Mouse (Mus musculus): Measurements from ENCODE around the gene Hoxb1. TPM values are rescaled to one million over a fixed set of nuclear protein-coding genes. Genes with fewer than 3 reads are reported as not detected.

The Hoxb1 gene
- polyA plus RNA-seq, 1 experiment from 2014 or later = 0.08 TPM

DNA sequence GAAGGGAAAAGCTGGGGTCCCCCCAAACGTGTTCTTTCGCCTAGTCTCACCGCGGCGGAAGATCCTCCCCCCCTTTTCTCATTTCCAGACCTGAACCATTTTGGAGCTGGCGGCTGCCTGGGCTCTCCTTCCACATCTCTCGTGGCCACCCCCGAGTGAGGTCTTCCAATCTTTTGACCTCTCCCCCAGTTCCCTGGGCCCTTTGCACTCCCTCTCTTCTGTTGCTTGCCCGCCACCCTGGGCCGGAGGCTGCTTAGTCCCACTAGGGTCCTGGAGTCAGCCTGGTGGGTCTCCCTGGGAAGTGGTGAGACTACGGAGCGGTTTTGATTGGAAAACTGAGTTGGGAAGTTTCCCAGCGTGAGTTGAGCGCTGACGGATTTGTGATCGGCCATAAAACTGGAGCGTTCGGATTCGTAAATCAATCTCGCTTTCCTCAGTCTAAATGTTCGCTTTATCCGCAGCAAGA lies 39.8 kb upstream of the Hoxb1 start:
- Histone ChIP-seq H3K36me3 (ENCODE audit: insufficient read depth) (peaks cover 19% of the 10 kb centered on the region), H3K9ac (peak overlapping the region; percentile 99), H3K9me3 (ENCODE audit: low read depth, low read length) (no peaks in the 10 kb centered on the region), H3K4me2 (peak overlapping the region; percentile 84), H3K27ac (ENCODE audit: low read depth) (peak overlapping the region; percentile 100), H3K27me3 (ENCODE audit: insufficient read depth, low read length) (0 out of 2 replicates have a peak, but pooled peaks cover 7% of the 10 kb centered on the region), H3K4me3 (ENCODE audit: low read depth, low read length) (peak overlapping the region; percentile 72), H3K4me1 (ENCODE audit: insufficient read depth) (peaks cover 12% of the 10 kb centered on the region)
- 6% methylated on average over 22 of the region's 22 CpGs for WGBS
- DNase-seq (peak; percentile 73), ATAC-seq (ENCODE audit: insufficient read depth) (no peak)
- TF ChIP-seq CTCF (IDR thresholded peaks at IDR 0.05; ENCODE audit: low read depth) = no peak

DNA sequence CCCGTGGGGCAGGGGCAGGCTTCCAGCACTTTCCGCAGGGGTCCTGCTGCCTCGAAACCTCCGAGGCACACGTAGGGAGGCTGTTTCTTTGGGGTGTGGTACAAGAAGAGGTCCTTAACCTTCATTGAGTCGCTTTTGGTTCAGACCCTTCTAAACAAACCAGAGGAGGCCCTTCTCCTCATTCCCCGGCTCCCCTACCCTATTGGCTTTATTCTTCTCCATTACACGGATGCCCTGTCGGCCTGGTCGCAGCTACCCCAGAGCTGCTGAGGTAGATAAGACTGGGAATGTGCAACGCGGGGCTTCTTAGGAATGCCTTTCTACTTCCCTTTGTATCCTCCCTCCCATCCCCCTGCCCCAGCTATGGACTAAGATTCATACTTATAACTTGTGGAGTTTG lies 38.8 kb upstream of the Hoxb1 start:
- peaks cover 18% of the 10 kb centered on the region for H3K36me3 ChIP-seq (ENCODE audit: insufficient read depth)
- DNase-seq = no peak
- peaks cover 12% of the 10 kb centered on the region for H3K4me1 ChIP-seq (ENCODE audit: insufficient read depth)
- peak overlapping the region; percentile 84 for H3K4me2 ChIP-seq
- no peak for ATAC-seq (ENCODE audit: insufficient read depth)
- H3K27ac ChIP-seq (ENCODE audit: low read depth) = peak overlapping the region; percentile 100
- 4% methylated on average over 12 of the region's 12 CpGs for WGBS
- peak overlapping the region; percentile 72 for H3K4me3 ChIP-seq (ENCODE audit: low read depth, low read length)
- 0 out of 2 replicates have a peak, but pooled peaks cover 7% of the 10 kb centered on the region for H3K27me3 ChIP-seq (ENCODE audit: insufficient read depth, low read length)
- H3K9me3 ChIP-seq (ENCODE audit: low read depth, low read length) = no peaks in the 10 kb centered on the region
- H3K9ac ChIP-seq = peak overlapping the region; percentile 99
- no peak for TF ChIP-seq CTCF (IDR thresholded peaks at IDR 0.05; ENCODE audit: low read depth)

DNA sequence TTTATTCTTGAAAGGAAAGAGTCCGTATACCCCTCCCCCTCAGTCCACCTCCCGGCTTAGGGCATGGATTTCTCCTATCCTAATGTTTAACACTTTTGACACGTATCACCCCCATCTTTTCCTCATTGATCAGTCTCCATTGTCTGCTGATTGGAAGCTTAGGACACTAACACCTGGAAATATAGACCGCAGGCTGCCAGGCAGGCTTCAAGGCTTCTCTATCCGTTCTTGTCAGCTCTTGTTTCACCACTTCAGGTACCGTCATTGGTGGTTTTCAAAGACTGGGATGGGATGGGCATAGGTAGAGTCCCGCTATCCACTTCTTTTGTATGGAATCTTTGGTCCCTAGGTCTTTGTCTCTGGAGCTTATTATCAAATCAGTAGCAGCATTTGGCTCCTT lies 38.4 kb upstream of the Hoxb1 start:
- Histone ChIP-seq H3K4me2 (peak overlapping the region; percentile 84), H3K9ac (peak overlapping the region; percentile 99), H3K4me3 (ENCODE audit: low read depth, low read length) (peak overlapping the region; percentile 72), H3K4me1 (ENCODE audit: insufficient read depth) (peaks cover 12% of the 10 kb centered on the region), H3K27me3 (ENCODE audit: insufficient read depth, low read length) (peaks cover 10% of the 10 kb centered on the region; the same call in 1 of the 2 replicates), H3K9me3 (ENCODE audit: low read depth, low read length) (no peaks in the 10 kb centered on the region), H3K36me3 (ENCODE audit: insufficient read depth) (peaks cover 15% of the 10 kb centered on the region), H3K27ac (ENCODE audit: low read depth) (peak overlapping the region; percentile 100)
- DNase-seq (no peak), ATAC-seq (ENCODE audit: insufficient read depth) (no peak)
- TF ChIP-seq CTCF (IDR thresholded peaks at IDR 0.05; ENCODE audit: low read depth) = no peak
- WGBS = 7% methylated on average over 7 of the region's 7 CpGs

DNA sequence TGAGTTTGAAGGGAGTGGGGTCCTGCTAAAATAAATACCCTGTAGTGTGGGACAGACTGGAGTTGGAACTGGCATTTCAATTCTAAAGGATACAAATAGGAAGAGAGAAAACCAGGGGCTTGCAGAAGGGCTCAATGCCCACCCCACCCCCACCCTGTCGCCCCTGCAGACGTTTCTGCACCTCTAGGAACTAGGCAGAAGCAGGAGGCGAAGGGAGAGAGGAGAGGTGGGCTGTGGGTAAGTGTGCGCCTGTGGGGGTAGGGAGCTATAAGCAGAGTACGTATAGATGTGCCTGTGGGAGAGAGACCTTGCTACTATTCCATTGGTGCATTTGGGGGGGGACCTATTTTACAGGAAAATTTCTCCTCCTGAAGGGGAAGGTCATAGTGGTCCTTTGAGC lies 37.8 kb upstream of the Hoxb1 start:
- Histone ChIP-seq H3K4me2 (peak overlapping the region; percentile 84), H3K9me3 (ENCODE audit: low read depth, low read length) (no peaks in the 10 kb centered on the region), H3K27me3 (ENCODE audit: insufficient read depth, low read length) (peaks cover 11% of the 10 kb centered on the region; the same call in 1 of the 2 replicates), H3K27ac (ENCODE audit: low read depth) (peak overlapping the region; percentile 100), H3K4me3 (ENCODE audit: low read depth, low read length) (peak overlapping the region; percentile 72), H3K36me3 (ENCODE audit: insufficient read depth) (peaks cover 14% of the 10 kb centered on the region), H3K4me1 (ENCODE audit: insufficient read depth) (peaks cover 12% of the 10 kb centered on the region), H3K9ac (peak overlapping the region; percentile 99)
- 20% methylated on average over 5 of the region's 5 CpGs for WGBS
- ATAC-seq (ENCODE audit: insufficient read depth) (no peak), DNase-seq (no peak)
- no peak for TF ChIP-seq CTCF (IDR thresholded peaks at IDR 0.05; ENCODE audit: low read depth)

DNA sequence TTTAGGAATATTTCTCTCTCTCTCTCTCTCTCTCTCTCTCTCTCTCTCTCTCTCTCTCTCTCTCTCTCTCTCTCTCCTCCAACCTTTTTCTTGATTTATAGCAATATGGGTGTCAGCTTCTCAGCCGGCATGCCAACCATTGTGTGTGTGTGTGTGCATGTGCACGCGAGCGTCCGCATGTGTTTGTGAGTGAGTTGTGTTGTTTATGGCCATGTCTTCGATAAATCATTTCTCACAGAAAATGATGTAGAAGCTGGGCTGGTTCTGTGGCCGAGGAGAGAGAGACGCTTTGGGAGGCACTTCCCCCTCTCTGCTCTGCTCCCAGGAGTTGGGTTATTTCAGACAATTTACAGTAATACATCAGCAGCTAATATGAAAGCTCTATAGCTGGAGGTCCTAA lies 36.9 kb upstream of the Hoxb1 start:
- Histone ChIP-seq H3K36me3 (ENCODE audit: insufficient read depth) (peaks cover 22% of the 10 kb centered on the region), H3K4me3 (ENCODE audit: low read depth, low read length) (peak overlapping the region; percentile 72), H3K9me3 (ENCODE audit: low read depth, low read length) (no peaks in the 10 kb centered on the region), H3K4me1 (ENCODE audit: insufficient read depth) (peaks cover 12% of the 10 kb centered on the region), H3K4me2 (peak overlapping the region; percentile 84), H3K9ac (peak overlapping the region; percentile 99), H3K27me3 (ENCODE audit: insufficient read depth, low read length) (peaks cover 17% of the 10 kb centered on the region; the same call in 1 of the 2 replicates), H3K27ac (ENCODE audit: low read depth) (peak overlapping the region; percentile 100)
- ATAC-seq (ENCODE audit: insufficient read depth) (no peak), DNase-seq (peak; percentile 77)
- WGBS = 8% methylated on average over 8 of the region's 8 CpGs
- TF ChIP-seq CTCF (IDR thresholded peaks at IDR 0.05; ENCODE audit: low read depth) = no peak

DNA sequence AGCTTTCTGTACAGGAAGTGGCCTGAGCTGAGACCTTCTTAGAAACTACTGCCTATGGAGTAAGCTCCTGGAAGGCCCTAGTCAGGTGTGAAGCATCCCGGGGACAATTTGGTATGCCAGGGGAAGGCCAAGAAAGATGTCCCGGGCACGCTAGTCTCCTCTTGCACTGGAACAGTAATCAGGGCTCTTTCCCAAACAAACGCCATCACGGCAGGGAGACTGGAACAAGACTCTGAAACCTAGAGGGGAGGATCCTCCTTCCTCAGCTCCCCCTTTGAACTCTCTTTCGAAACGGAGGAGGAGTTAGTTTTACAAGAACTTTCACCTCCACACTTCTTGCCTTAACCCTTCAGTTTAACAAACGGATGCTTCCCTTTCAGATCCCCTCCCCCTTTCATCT lies 33.4 kb upstream of the Hoxb1 start:
- Histone ChIP-seq H3K4me3 (ENCODE audit: low read depth, low read length) (peak overlapping the region; percentile 64), H3K9ac (peak overlapping the region; percentile 97), H3K4me2 (peak overlapping the region; percentile 84), H3K27ac (ENCODE audit: low read depth) (peak overlapping the region; percentile 100), H3K27me3 (ENCODE audit: insufficient read depth, low read length) (peaks cover 25% of the 10 kb centered on the region), H3K9me3 (ENCODE audit: low read depth, low read length) (no peaks in the 10 kb centered on the region), H3K36me3 (ENCODE audit: insufficient read depth) (peaks cover 42% of the 10 kb centered on the region), H3K4me1 (ENCODE audit: insufficient read depth) (peaks cover 21% of the 10 kb centered on the region)
- ATAC-seq (ENCODE audit: insufficient read depth) = 0 out of 2 replicates have a peak, but pooled peaks have one; percentile 21
- no peak for TF ChIP-seq CTCF (IDR thresholded peaks at IDR 0.05; ENCODE audit: low read depth)
- DNase-seq = peak; percentile 78
- WGBS = 4% methylated on average over 8 of the region's 8 CpGs

DNA sequence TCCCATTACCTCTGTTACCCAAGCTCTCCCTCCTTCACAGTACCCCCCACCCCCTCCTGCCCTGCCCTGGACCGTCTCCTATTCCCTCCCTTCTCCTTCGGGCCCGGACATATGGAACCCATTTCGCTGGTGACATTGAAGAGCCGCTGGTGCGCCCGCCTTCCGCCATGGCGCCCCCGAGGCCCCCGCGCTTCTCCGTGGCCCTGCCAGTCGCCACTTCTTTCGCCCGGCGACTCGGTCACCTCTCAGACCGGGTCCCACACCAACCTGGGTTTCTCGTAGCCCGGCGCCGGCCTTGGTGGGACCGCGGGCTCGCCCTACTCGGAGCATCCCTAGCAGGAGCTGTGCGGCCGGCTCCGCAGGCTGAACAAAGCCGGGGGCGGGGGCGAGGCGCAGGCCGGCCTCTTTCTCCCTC lies 32.9 kb upstream of the Hoxb1 start:
- under 1% methylated on average over 35 of the region's 35 CpGs for WGBS
- ATAC-seq (ENCODE audit: insufficient read depth) (peak; percentile 65), DNase-seq (peak; percentile 79)
- H3K9ac ChIP-seq = peak overlapping the region; percentile 97
- TF ChIP-seq CTCF (IDR thresholded peaks at IDR 0.05; ENCODE audit: low read depth) = no peak
- peak overlapping the region; percentile 84 for H3K4me2 ChIP-seq
- H3K9me3 ChIP-seq (ENCODE audit: low read depth, low read length) = no peaks in the 10 kb centered on the region
- H3K4me3 ChIP-seq (ENCODE audit: low read depth, low read length) = peak overlapping the region; percentile 64
- H3K4me1 ChIP-seq (ENCODE audit: insufficient read depth) = peaks cover 21% of the 10 kb centered on the region
- peaks cover 47% of the 10 kb centered on the region for H3K36me3 ChIP-seq (ENCODE audit: insufficient read depth)
- H3K27ac ChIP-seq (ENCODE audit: low read depth) = peak overlapping the region; percentile 100
- H3K27me3 ChIP-seq (ENCODE audit: insufficient read depth, low read length) = peaks cover 25% of the 10 kb centered on the region

All from lung, embryonic 14.5 days (tissue).